In the genomic region with DNA sequence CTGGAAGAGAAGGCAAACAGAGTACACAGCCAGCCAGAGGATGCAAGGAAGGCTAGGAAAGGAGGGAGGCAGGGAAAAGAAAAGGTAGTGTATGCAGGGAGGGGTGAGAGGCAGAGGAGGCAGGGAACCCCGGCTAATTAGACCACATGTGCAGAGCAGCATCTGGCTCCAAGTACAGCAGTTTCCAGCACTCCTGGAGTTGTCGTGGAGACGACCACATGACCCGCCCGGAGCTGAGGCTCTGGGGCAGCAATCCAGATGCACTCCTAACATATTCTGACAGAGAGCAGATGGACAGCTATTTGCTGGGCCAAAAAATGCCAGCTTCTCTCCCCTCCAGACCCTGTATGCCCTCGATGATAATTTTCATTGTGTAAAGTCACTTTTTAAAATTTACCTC, we compare ENCODE assay signal across 12 mouse cellular contexts.
DNase-seq lines count a peak whose midpoint lies in the region; ATAC-seq and TF ChIP-seq lines count a peak whose summit lies in the region.
"Had no signal": no experiment of that assay in that cellular context is flagged by ENCODE, and none has a peak within 500 bp of the region (broad histone marks: within the 10 kb centered on the region; RNA-seq: fewer than 3 reads in every experiment).

No protein-coding gene starts in this region.

- no peak overlapping the region for H3K27ac ChIP-seq in forebrain, embryonic 13.5 days
- H3K27ac ChIP-seq in limb, embryonic 13.5 days, result no peak overlapping the region
- H3K27ac ChIP-seq in layer of hippocampus, adult 2 months, result no peak overlapping the region
- H3K27ac ChIP-seq: liver, embryonic 12.5 days had no signal

- 46% methylated on average over 6 of the region's 6 CpGs for WGBS in forebrain, embryonic 13.5 days
- WGBS in limb, embryonic 13.5 days, result 13% methylated on average over 6 of the region's 6 CpGs

- H3K27me3 ChIP-seq in forebrain, embryonic 13.5 days, result no peaks in the 10 kb centered on the region
- H3K27me3 ChIP-seq in limb, embryonic 13.5 days, result no peaks in the 10 kb centered on the region
- H3K27me3 ChIP-seq: liver, embryonic 12.5 days had no signal

- intact Hi-C loops in left cerebral cortex, postnatal 4 days (cut with DNase I), result no loop called here
- intact Hi-C loops in left cerebral cortex, postnatal 10 days (cut with DNase I), result no loop called here

- DNase-seq in left cerebral cortex, postnatal 4 days, result peak; percentile 63
- DNase-seq in left cerebral cortex, postnatal 10 days (ENCODE audit: extremely low spot score in 1 of 2, low spot score in 2 of 2), result no peak
- peak; percentile 64 for DNase-seq in retina, postnatal 1 day
- no peak for DNase-seq in left cerebral cortex, adult 11 months (ENCODE audit: low spot score)
- DNase-seq in layer of hippocampus, adult 2 months (ENCODE audit: low spot score in 2 of 2), result no peak
- DNase-seq: cerebellum, adult 9-10 months; heart, postnatal 14 days; kidney, postnatal 10 days; lung, postnatal 36 days had no signal

- H3K4me3 ChIP-seq in forebrain, embryonic 13.5 days, result no peak overlapping the region
- H3K4me3 ChIP-seq in limb, embryonic 13.5 days, result no peak overlapping the region
- no peak overlapping the region for H3K4me3 ChIP-seq in layer of hippocampus, adult 2 months
- H3K4me3 ChIP-seq: liver, embryonic 12.5 days had no signal

- peak; percentile 66; the same call in 1 of the 2 replicates for ATAC-seq in forebrain, embryonic 13.5 days
- ATAC-seq in limb, embryonic 13.5 days (ENCODE audit: low FRiP score, low read depth), result peak; percentile 76; the same call in 1 of the 2 replicates
- ATAC-seq: liver, embryonic 12.5 days had no signal

- H3K36me3 ChIP-seq in forebrain, embryonic 13.5 days (ENCODE audit: poor library complexity, severe bottlenecking), result no peaks in the 10 kb centered on the region
- H3K36me3 ChIP-seq in limb, embryonic 13.5 days, result no peaks in the 10 kb centered on the region; the same call in 1 of the 2 replicates
- H3K36me3 ChIP-seq: liver, embryonic 12.5 days had no signal

- no peak overlapping the region for H3K9ac ChIP-seq in forebrain, embryonic 13.5 days
- H3K9ac ChIP-seq in limb, embryonic 13.5 days, result no peak overlapping the region
- H3K9ac ChIP-seq: liver, embryonic 12.5 days had no signal

- peaks cover 20% of the 10 kb centered on the region for H3K4me1 ChIP-seq in forebrain, embryonic 13.5 days
- peaks cover 19% of the 10 kb centered on the region for H3K4me1 ChIP-seq in limb, embryonic 13.5 days
- H3K4me1 ChIP-seq: liver, embryonic 12.5 days had no signal

- no peaks in the 10 kb centered on the region for H3K9me3 ChIP-seq in forebrain, embryonic 13.5 days (replicated peaks)
- no peaks in the 10 kb centered on the region for H3K9me3 ChIP-seq in limb, embryonic 13.5 days
- H3K9me3 ChIP-seq: liver, embryonic 12.5 days had no signal

- H3K4me2 ChIP-seq in forebrain, embryonic 13.5 days, result no peak overlapping the region
- no peak overlapping the region for H3K4me2 ChIP-seq in limb, embryonic 13.5 days (replicated peaks)
- H3K4me2 ChIP-seq: liver, embryonic 12.5 days had no signal

- no peak for TF ChIP-seq CTCF in layer of hippocampus, adult 2 months (conservative IDR thresholded peaks at IDR 0.05)

Comparison
In these comparisons a context has a peak if more than half of its experiments do, and no peak if none do; other contexts are left out.
1. DNase-seq: peak in left cerebral cortex, postnatal 4 days (single experiment) and retina, postnatal 1 day (single experiment); none in left cerebral cortex, postnatal 10 days (0 of 2), left cerebral cortex, adult 11 months (single experiment) and layer of hippocampus, adult 2 months (0 of 2).